Mouse (Mus musculus) myocyte (in vitro differentiated cells): ENCODE measurements around the gene Igf2bp1. TPM values are rescaled to one million over a fixed set of nuclear protein-coding genes. Genes with fewer than 3 reads are reported as not detected.
"Not testable (repeated sequence)": the region's sequence is repeated elsewhere in the genome, so short reads cannot be mapped to it uniquely, and the experiment has no call there.

ENCODE experiments used
- H3K27me3 ChIP-seq: one replicate; pipeline ENCODE4 v1.6.1; 2011; ENCODE audit not compliant: control insufficient read depth, insufficient read depth, insufficient read length
- H3K36me3 ChIP-seq: one replicate; pipeline ENCODE4 v1.6.1; 2011; ENCODE audit not compliant: control insufficient read depth, insufficient read depth
- H3K4me2 ChIP-seq: one replicate; pipeline ENCODE4 v1.6.1; 2011; ENCODE audit warnings: low read depth, control low read depth
- H3K4me3 ChIP-seq: one replicate; pipeline ENCODE4 v1.5.1; 2011; ENCODE audit warnings: mild to moderate bottlenecking, control low read depth, moderate library complexity
- H3K79me2 ChIP-seq: one replicate; pipeline ENCODE4 v1.6.1; 2011; ENCODE audit not compliant: control insufficient read depth, insufficient read depth
- H3ac ChIP-seq: one replicate; pipeline ENCODE4 v1.6.1; 2011; ENCODE audit not compliant: control insufficient read depth, insufficient read length
- CEBPB ChIP-seq: IDR thresholded peaks from 2 replicates; pipeline ENCODE4 v1.6.1; 2011; ENCODE audit warnings: mild to moderate bottlenecking, moderate library complexity; ENCODE audit not compliant: poor library complexity, insufficient read depth, severe bottlenecking
- E2F4 ChIP-seq: IDR thresholded peaks from one replicate; pipeline ENCODE4 v1.6.1; 2011; ENCODE audit warnings: mild to moderate bottlenecking, control low read depth, moderate library complexity; ENCODE audit not compliant: insufficient read depth
- MAX ChIP-seq: IDR thresholded peaks from one replicate; pipeline ENCODE4 v1.6.1; 2011; ENCODE audit warnings: low read depth, mild to moderate bottlenecking, control low read depth
- MYOD1 ChIP-seq, 3 experiments: IDR thresholded peaks; one replicate each; pipeline ENCODE4 v1.6.1; 2011; ENCODE audit warnings: control low read depth in 2 of 3, low read depth in 2 of 3, mild to moderate bottlenecking in 2 of 3, moderate library complexity in 1 of 3; ENCODE audit not compliant: insufficient read length in 2 of 3, control insufficient read depth in 1 of 3
- MYOG ChIP-seq, 3 experiments: IDR thresholded peaks; one replicate each; pipeline ENCODE4 v1.6.1; 2011; ENCODE audit warnings: control low read depth in 2 of 3, low read depth in 2 of 3, mild to moderate bottlenecking in 2 of 3; ENCODE audit not compliant: insufficient read length in 2 of 3, control insufficient read depth in 1 of 3, insufficient read depth in 1 of 3
- POLR2A ChIP-seq: IDR thresholded peaks from one replicate; pipeline ENCODE4 v1.6.1; 2011; ENCODE audit warnings: low read depth, mild to moderate bottlenecking, control low read depth, moderate library complexity; ENCODE audit not compliant: insufficient read length
- POLR2AphosphoS2 ChIP-seq: IDR thresholded peaks from one replicate; pipeline ENCODE4 v1.6.1; 2011; ENCODE audit warnings: low read depth, control low read depth; ENCODE audit not compliant: insufficient read length
- REST ChIP-seq: IDR thresholded peaks from one replicate; pipeline ENCODE4 v1.6.1; 2011; ENCODE audit warnings: mild to moderate bottlenecking, control low read depth, moderate library complexity; ENCODE audit not compliant: insufficient read depth, insufficient read length
- SRF ChIP-seq: IDR thresholded peaks from one replicate; pipeline ENCODE4 v1.6.1; 2011; ENCODE audit warnings: low read depth; ENCODE audit not compliant: control insufficient read depth, insufficient read length
- TCF12 ChIP-seq: IDR thresholded peaks from one replicate; pipeline ENCODE4 v1.6.1; 2011; ENCODE audit warnings: mild to moderate bottlenecking, control low read depth; ENCODE audit not compliant: poor library complexity, insufficient read depth, severe bottlenecking
- TCF3 ChIP-seq: IDR thresholded peaks from one replicate; pipeline ENCODE4 v1.6.1; 2011; ENCODE audit warnings: low read depth, control low read depth; ENCODE audit not compliant: insufficient read length
- USF1 ChIP-seq: IDR thresholded peaks from one replicate; pipeline ENCODE4 v1.6.1; 2011; ENCODE audit warnings: low read depth, mild to moderate bottlenecking, control low read depth, moderate library complexity
- polyA plus RNA-seq: library from polyadenylated mRNA; unstranded; fragments of >200 nt; fragmentation: generic; extraction: Trizol; gene quantifications from one replicate; pipeline ENCODE4 v1.2.1, GENCODE M21; 2012; ENCODE audit warnings: missing spikeins

Gene Igf2bp1
- polyA plus RNA-seq, 1 experiment = 0.30 TPM

DNA sequence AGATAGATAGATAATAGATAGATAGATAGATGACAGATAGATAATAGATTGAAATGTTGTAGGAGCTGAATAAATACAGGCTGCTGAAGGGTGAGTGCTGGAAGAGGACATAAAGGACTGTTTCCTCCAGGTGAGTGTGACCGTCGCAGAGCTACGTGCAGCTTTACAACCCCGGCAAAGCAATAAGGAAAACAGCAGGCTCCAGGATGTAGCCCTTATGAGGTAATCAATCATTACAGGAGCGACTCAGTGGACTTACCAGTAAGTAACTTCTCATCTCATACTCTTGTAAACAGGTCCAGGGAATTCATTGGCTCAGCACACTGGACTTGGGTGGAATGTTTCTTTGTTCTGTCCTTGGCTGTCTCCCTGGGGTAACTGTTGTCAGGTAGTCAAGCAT is 79.8 kb downstream of the Igf2bp1 start:
- H3K36me3 ChIP-seq = no peaks in the 10 kb centered on the region
- no peak overlapping the region for H3ac ChIP-seq
- H3K4me3 ChIP-seq = no peak overlapping the region
- no peak overlapping the region for H3K4me2 ChIP-seq
- H3K27me3 ChIP-seq = no peaks in the 10 kb centered on the region
- H3K79me2 ChIP-seq = no peaks in the 10 kb centered on the region
- TF ChIP-seq CEBPB (no peak), E2F4 (no peak), POLR2AphosphoS2 (no peak), TCF12 (no peak), MAX (no peak), POLR2A (no peak), MYOG (IDR thresholded peaks at IDR 0.05; ENCODE audit: control insufficient read depth in 1 of 3, insufficient read depth in 1 of 3, insufficient read length in 2 of 3, low read depth in 2 of 3) (no peak), USF1 (no peak), TCF3 (no peak), MYOD1 (IDR thresholded peaks at IDR 0.05; ENCODE audit: control insufficient read depth in 1 of 3, insufficient read length in 2 of 3, low read depth in 2 of 3) (no peak), SRF (no peak), REST (no peak)

DNA sequence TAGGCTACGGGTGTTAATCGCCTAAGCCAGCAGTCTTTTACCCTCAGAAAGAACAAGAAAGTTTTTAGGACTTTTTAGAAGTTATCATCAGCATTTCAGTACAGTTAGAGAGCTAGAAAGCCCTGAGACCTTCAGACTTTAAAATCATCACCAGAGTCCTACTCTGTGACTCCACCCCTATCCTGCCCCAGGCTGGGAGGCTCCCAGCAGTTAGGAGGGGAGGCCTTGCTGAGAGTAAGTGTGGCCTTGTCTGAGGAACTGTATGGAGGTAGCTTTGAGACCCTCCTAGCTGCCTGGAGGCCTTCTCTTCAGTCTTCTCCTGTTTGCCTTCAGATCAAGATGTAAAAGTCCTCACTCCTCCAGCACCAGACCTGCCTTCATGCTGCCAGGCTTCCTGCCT is 81.5 kb downstream of the Igf2bp1 start:
- Histone ChIP-seq H3K27me3 (peaks cover 6% of the 10 kb centered on the region), H3K4me2 (no peak overlapping the region), H3K36me3 (no peaks in the 10 kb centered on the region), H3K4me3 (no peak overlapping the region), H3K79me2 (no peaks in the 10 kb centered on the region), H3ac (no peak overlapping the region)
- TF ChIP-seq POLR2A = no peak
- TF ChIP-seq TCF3 = no peak
- TF ChIP-seq SRF = no peak
- TF ChIP-seq CEBPB = no peak
- TF ChIP-seq TCF12 = no peak
- TF ChIP-seq USF1 = no peak
- no peak for TF ChIP-seq MYOD1 (IDR thresholded peaks at IDR 0.05; ENCODE audit: control insufficient read depth in 1 of 3, insufficient read length in 2 of 3, low read depth in 2 of 3)
- no peak for TF ChIP-seq REST
- no peak for TF ChIP-seq MYOG (IDR thresholded peaks at IDR 0.05; ENCODE audit: control insufficient read depth in 1 of 3, insufficient read depth in 1 of 3, insufficient read length in 2 of 3, low read depth in 2 of 3)
- TF ChIP-seq E2F4 = no peak
- no peak for TF ChIP-seq POLR2AphosphoS2
- no peak for TF ChIP-seq MAX

DNA sequence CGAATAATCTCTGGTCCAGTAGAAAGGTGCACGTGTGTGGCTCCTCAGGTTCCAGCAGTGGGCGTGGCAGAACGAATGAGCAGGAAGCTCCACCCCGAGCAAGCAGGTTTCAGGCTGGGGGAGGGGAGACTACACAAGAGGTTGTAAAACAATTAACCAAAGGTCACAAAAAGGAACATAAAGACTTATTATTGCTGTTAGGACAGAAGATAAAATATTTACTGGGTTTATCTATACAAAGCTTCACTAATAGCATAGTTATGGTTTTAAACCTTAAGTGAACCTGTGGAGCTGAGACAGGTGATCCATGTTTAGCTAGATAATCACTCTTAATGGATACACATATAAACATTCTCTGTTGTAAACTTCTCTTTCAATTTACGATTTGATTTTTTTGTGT is 82.3 kb downstream of the Igf2bp1 start:
- H3K4me3 ChIP-seq, H3ac ChIP-seq, H3K79me2 ChIP-seq, H3K27me3 ChIP-seq, H3K4me2 ChIP-seq, H3K36me3 ChIP-seq: not testable (repeated sequence)

DNA sequence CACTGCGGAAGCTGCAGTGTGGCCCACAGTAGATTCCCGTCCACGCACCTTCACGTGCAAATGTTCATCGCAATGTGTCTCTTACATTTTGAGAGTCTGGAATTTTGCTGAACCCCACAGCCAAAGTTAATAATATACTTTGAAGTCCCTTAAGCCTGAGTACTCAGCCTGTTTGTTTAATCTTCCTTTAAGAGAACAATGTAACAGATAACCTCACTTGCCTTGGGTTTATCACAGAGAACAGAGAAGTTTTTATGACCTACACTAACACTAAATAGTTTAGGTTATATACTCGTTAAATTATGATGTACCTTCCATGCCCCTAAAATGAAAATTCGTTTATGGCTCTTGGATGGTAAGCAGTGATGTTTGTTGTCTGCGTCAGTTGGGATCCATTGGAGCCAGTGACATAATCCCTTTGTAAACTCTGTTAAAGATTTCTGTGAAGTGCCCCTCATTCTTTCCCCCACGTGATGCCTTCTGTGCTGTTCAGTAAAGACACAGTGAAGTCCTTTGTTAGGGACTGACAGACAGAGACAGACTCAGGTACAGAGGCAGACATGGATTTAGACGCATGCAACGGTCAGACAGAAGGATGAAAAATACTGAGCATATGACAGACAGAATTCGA is 83.6 kb downstream of the Igf2bp1 start:
- Histone ChIP-seq H3ac (no peak overlapping the region), H3K79me2 (no peaks in the 10 kb centered on the region), H3K4me3 (no peak overlapping the region), H3K4me2 (no peak overlapping the region), H3K27me3 (peaks cover 9% of the 10 kb centered on the region), H3K36me3 (no peaks in the 10 kb centered on the region)
- TF ChIP-seq REST = no peak
- TF ChIP-seq MYOD1 (IDR thresholded peaks at IDR 0.05; ENCODE audit: control insufficient read depth in 1 of 3, insufficient read length in 2 of 3, low read depth in 2 of 3) = no peak
- TF ChIP-seq CEBPB = no peak
- no peak for TF ChIP-seq POLR2AphosphoS2
- TF ChIP-seq SRF = no peak
- TF ChIP-seq TCF12 = no peak

DNA sequence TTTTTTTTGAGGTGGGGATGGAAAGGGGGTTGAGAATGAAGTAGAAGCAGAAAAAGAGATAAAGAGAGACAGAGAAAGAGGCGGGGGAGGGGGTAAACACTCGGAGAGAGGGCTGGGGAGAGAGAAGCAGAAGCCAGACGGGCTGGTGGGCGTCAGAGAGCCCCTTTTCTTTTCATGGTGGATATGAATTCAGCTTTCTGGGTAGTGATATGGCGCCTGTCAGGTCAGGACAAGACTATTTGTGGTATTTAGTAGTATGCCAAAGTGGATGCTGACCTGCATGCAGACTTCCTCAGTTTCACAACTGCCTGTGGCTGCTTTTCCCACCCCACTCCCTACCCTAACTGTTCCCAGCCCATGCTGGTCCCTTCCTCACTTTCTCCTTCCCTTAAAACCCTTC is 89.3 kb downstream of the Igf2bp1 start:
- no peak overlapping the region for H3K4me3 ChIP-seq
- H3K27me3 ChIP-seq = peaks cover 33% of the 10 kb centered on the region
- H3K79me2 ChIP-seq = no peaks in the 10 kb centered on the region
- TF ChIP-seq MYOD1 (IDR thresholded peaks at IDR 0.05; ENCODE audit: control insufficient read depth in 1 of 3, insufficient read length in 2 of 3, low read depth in 2 of 3) (no peak), SRF (no peak), POLR2AphosphoS2 (no peak)
- H3K4me2 ChIP-seq = no peak overlapping the region
- no peaks in the 10 kb centered on the region for H3K36me3 ChIP-seq
- no peak overlapping the region for H3ac ChIP-seq
